Mouse (Mus musculus): ENCODE measurements around the gene Uhmk1. TPM values are rescaled to one million over a fixed set of nuclear protein-coding genes. Genes with fewer than 3 reads are reported as not detected.

The Uhmk1 gene
- total RNA-seq, 4 experiments from 2014 or later = 129 to 147 (median 140) TPM

Other genes starting within 250 kb of the Uhmk1 start
- 10 to 100 TPM; 15.9 to 19.6 (median 19.0) TPM for gene Hsd17b7, start 246.2 kb downstream of the Uhmk1 start, total RNA-seq (2022)
- gene Ddr2, start 104.6 kb downstream of the Uhmk1 start, total RNA-seq (2022) = 1 to 10 TPM; 5.4 to 8.3 (median 6.5) TPM
- 10 to 100 TPM; 55.4 to 72.9 (median 60.0) TPM for gene Uap1, start 40.4 kb downstream of the Uhmk1 start, total RNA-seq (2022)
- gene Sh2d1b2, start 17.4 kb upstream of the Uhmk1 start, total RNA-seq (2022) = not detected
- under 1 TPM in 2 of 4 experiments, not detected in 2; 0.15 to 0.23 TPM for gene Sh2d1b1, start 61.9 kb upstream of the Uhmk1 start, total RNA-seq (2022)
- gene Gm7694, start 90.9 kb upstream of the Uhmk1 start, total RNA-seq (2022) = 1 to 10 TPM; 2.2 to 3.3 (median 3.0) TPM
- not detected for gene Spata46, start 93.4 kb upstream of the Uhmk1 start, total RNA-seq (2022)